Mouse (Mus musculus) ES-Bruce4 (cell line): ENCODE measurements around the gene Arl15.

ENCODE experiments used
- CTCF ChIP-seq: IDR thresholded peaks from one replicate; pipeline ENCODE4 v1.8.1; 2011; ENCODE audit warnings: low read depth, low read length
- EP300 ChIP-seq: IDR thresholded peaks from 2 replicates; pipeline ENCODE4 v1.6.1; 2011; ENCODE audit warnings: low read depth, low read length; ENCODE audit not compliant: insufficient read depth
- POLR2A ChIP-seq: IDR thresholded peaks from one replicate; pipeline ENCODE4 v1.8.1; 2011; ENCODE audit warnings: low read length; ENCODE audit not compliant: insufficient read depth

- no peak for TF ChIP-seq POLR2A
- no peak for TF ChIP-seq CTCF
- 0 out of 2 replicates have a peak, but pooled peaks have one; percentile 52 for TF ChIP-seq EP300
These were observed 675 bp downstream of the Arl15 start for GRCm38 (mm10) chr13:113794705-113795655.
